In genomic region chr15:5145196-5145945, GRCm38 (mm10) we compare ENCODE assay signal across 8 mouse cellular contexts. TPM values are rescaled to one million over a fixed set of nuclear protein-coding genes. Genes with fewer than 3 reads are reported as not detected.
A peak's percentile ranks its signal among the peaks of the same experiment; 100 is the strongest.
DNase-seq lines count a peak whose midpoint lies in the region; ATAC-seq and TF ChIP-seq lines count a peak whose summit lies in the region.

No protein-coding gene starts in this region.

- H3K4me1 ChIP-seq in limb, embryonic 14.5 days (ENCODE audit: control insufficient read depth, insufficient read depth, low read length), result peaks cover 21% of the 10 kb centered on the region
- no peaks in the 10 kb centered on the region for H3K4me1 ChIP-seq in thymus, adult 2 months (replicated peaks; ENCODE audit: control insufficient read depth, insufficient read depth, low read length)

- 43% methylated on average over 9 of the region's 9 CpGs for WGBS in limb, embryonic 14.5 days
- 89% methylated on average over 9 of the region's 9 CpGs for WGBS in thymus, adult 2 months

- TF ChIP-seq CTCF in thymus, adult 2 months (IDR thresholded peaks at IDR 0.05; ENCODE audit: borderline replicate concordance, control insufficient read depth, extremely low read depth, insufficient read depth, low read length, poor library complexity), result no peak

- DNase-seq in adrenal gland, adult 2 months, result peak; percentile 12
- DNase-seq in adrenal gland, adult 18-20 months (ENCODE audit: low spot score in 2 of 2), result no peak
- DNase-seq in 3134 (ENCODE audit: extremely low read depth, insufficient read length, low spot score), result peak; percentile 48
- no peak for DNase-seq in limb, embryonic 14.5 days (ENCODE audit: low spot score)
- DNase-seq in urinary bladder, postnatal 14 days (ENCODE audit: low spot score), result no peak
- no peak for DNase-seq in thymus, adult 2 months
- no peak for DNase-seq in spleen, postnatal 36 days (ENCODE audit: low spot score in 2 of 2)

- no peak for TF ChIP-seq POLR2A in limb, embryonic 14.5 days (IDR thresholded peaks at IDR 0.05; ENCODE audit: borderline replicate concordance, extremely low read depth, insufficient read depth, insufficient read length)
- no peak for TF ChIP-seq POLR2A in thymus, adult 2 months (IDR thresholded peaks at IDR 0.05; ENCODE audit: control insufficient read depth, extremely low read depth, insufficient read depth, low read length, poor library complexity)

- H3K27ac ChIP-seq in limb, embryonic 14.5 days (replicated peaks; ENCODE audit: low read depth, low read length), result no peak overlapping the region
- H3K27ac ChIP-seq in thymus, adult 2 months (ENCODE audit: control insufficient read depth, insufficient read depth, low read length), result no peak overlapping the region

- H3K27me3 ChIP-seq in limb, embryonic 14.5 days (ENCODE audit: control insufficient read depth, insufficient read depth, low read length), result no peaks in the 10 kb centered on the region
- H3K27me3 ChIP-seq in thymus, adult 2 months (ENCODE audit: control insufficient read depth, insufficient read depth, low read length), result no peaks in the 10 kb centered on the region

- no peaks in the 10 kb centered on the region for H3K9me3 ChIP-seq in limb, embryonic 14.5 days (ENCODE audit: control insufficient read depth, low read length)

- H3K4me2 ChIP-seq in limb, embryonic 14.5 days (replicated peaks; ENCODE audit: low read depth, low read length, severe bottlenecking), result peak overlapping the region; percentile 50

- no peaks in the 10 kb centered on the region for H3K36me3 ChIP-seq in limb, embryonic 14.5 days (ENCODE audit: control insufficient read depth, insufficient read depth, low read length)
- no peaks in the 10 kb centered on the region for H3K36me3 ChIP-seq in thymus, adult 2 months (ENCODE audit: control insufficient read depth, insufficient read depth, low read length)

- 0 out of 2 replicates have a peak, but pooled peaks have one; percentile 21 for ATAC-seq in erythroid progenitor cell, adult 5-6 weeks (replicated peaks; ENCODE audit: low FRiP score, poor library complexity, severe bottlenecking)
- no peak for ATAC-seq in limb, embryonic 14.5 days (ENCODE audit: low FRiP score, low read depth)

- H3K4me3 ChIP-seq in limb, embryonic 14.5 days (replicated peaks; ENCODE audit: low read length), result peak overlapping the region; percentile 86
- H3K4me3 ChIP-seq in thymus, adult 2 months (ENCODE audit: control insufficient read depth, insufficient read depth, low read length), result no peak overlapping the region

- no peak overlapping the region for H3K9ac ChIP-seq in limb, embryonic 14.5 days (ENCODE audit: low read depth, low read length, severe bottlenecking)

RNA-seq across cellular contexts. Expression of gene Prkaa1, which starts 1.7 kb away (rescaled TPM):
- 10 to 100 TPM; 36.9 to 38.7 TPM for total RNA-seq in adrenal gland, adult 2 months (2021)
- 1.8 TPM in 2 replicates for polyA plus RNA-seq in adrenal gland, adult 2 months (2012; rRNA removed)
- 10 to 100 TPM; 31.8 to 36.3 TPM for total RNA-seq in adrenal gland, adult 18-20 months (2021)
- total RNA-seq in erythroid progenitor cell, adult 5-6 weeks (2015; ENCODE audit: low replicate concordance), result 44.3 and 51.6 TPM in 2 replicates
- 19.4 and 20.3 TPM in 2 replicates for total RNA-seq in erythroid progenitor cell, adult 5-6 weeks (2017; ENCODE audit: low replicate concordance)
- polyA plus RNA-seq in limb, embryonic 14.5 days (2012; rRNA removed), result 13.4 and 13.5 TPM in 2 replicates
- polyA plus RNA-seq in limb, embryonic 14.5 days (2014; fragmentation: Nextera tagmentation; extraction: Ambion mirVana), result 17.7 and 20.4 TPM in 2 replicates
- polyA plus RNA-seq in thymus, adult 2 months (2012; rRNA removed), result 3.9 and 4.7 TPM in 2 replicates

RNA-seq across cellular contexts. Expression of gene Rpl37, which starts 28.9 kb away (rescaled TPM):
- 100 to 1,000 TPM; 429 to 443 TPM for total RNA-seq in adrenal gland, adult 2 months (2021)
- polyA plus RNA-seq in adrenal gland, adult 2 months (2012; rRNA removed), result 119 and 130 TPM in 2 replicates
- 100 to 1,000 TPM; 365 to 475 TPM for total RNA-seq in adrenal gland, adult 18-20 months (2021)
- total RNA-seq in erythroid progenitor cell, adult 5-6 weeks (2015; ENCODE audit: low replicate concordance), result 257 and 311 TPM in 2 replicates
- 233 and 410 TPM in 2 replicates for total RNA-seq in erythroid progenitor cell, adult 5-6 weeks (2017; ENCODE audit: low replicate concordance)
- polyA plus RNA-seq in limb, embryonic 14.5 days (2012; rRNA removed), result 1,000 and 1,908 TPM in 2 replicates
- 812 and 865 TPM in 2 replicates for polyA plus RNA-seq in limb, embryonic 14.5 days (2014; fragmentation: Nextera tagmentation; extraction: Ambion mirVana)
- polyA plus RNA-seq in thymus, adult 2 months (2012; rRNA removed), result 718 and 831 TPM in 2 replicates

RNA-seq across cellular contexts. Expression of gene Card6, which starts 37.0 kb away (rescaled TPM):
- total RNA-seq in adrenal gland, adult 2 months (2021), result 1 to 10 TPM; 7.7 to 8.6 TPM
- 1.0 and 1.4 TPM in 2 replicates for polyA plus RNA-seq in adrenal gland, adult 2 months (2012; rRNA removed)
- 1 to 10 TPM; 6.6 to 6.7 TPM for total RNA-seq in adrenal gland, adult 18-20 months (2021)
- 4.2 and 9.4 TPM in 2 replicates for total RNA-seq in erythroid progenitor cell, adult 5-6 weeks (2015; ENCODE audit: low replicate concordance)
- 0.64 and 1.9 TPM in 2 replicates for total RNA-seq in erythroid progenitor cell, adult 5-6 weeks (2017; ENCODE audit: low replicate concordance)
- polyA plus RNA-seq in limb, embryonic 14.5 days (2012; rRNA removed), result 0.76 and 0.98 TPM in 2 replicates
- polyA plus RNA-seq in limb, embryonic 14.5 days (2014; fragmentation: Nextera tagmentation; extraction: Ambion mirVana), result 0.54 and 1.3 TPM in 2 replicates
- polyA plus RNA-seq in thymus, adult 2 months (2012; rRNA removed), result 4.1 and 4.3 TPM in 2 replicates

RNA-seq across cellular contexts. Expression of gene Ttc33, which starts 40.0 kb away (rescaled TPM):
- 10 to 100 TPM; 52.5 to 63.2 TPM for total RNA-seq in adrenal gland, adult 2 months (2021)
- 0.66 and 1.2 TPM in 2 replicates for polyA plus RNA-seq in adrenal gland, adult 2 months (2012; rRNA removed)
- total RNA-seq in adrenal gland, adult 18-20 months (2021), result 10 to 100 TPM; 37.4 to 51.1 TPM
- total RNA-seq in erythroid progenitor cell, adult 5-6 weeks (2015; ENCODE audit: low replicate concordance), result 1.7 and 9.4 TPM in 2 replicates
- 4.8 and 11.4 TPM in 2 replicates for total RNA-seq in erythroid progenitor cell, adult 5-6 weeks (2017; ENCODE audit: low replicate concordance)
- 11.6 and 19.0 TPM in 2 replicates for polyA plus RNA-seq in limb, embryonic 14.5 days (2012; rRNA removed)
- polyA plus RNA-seq in limb, embryonic 14.5 days (2014; fragmentation: Nextera tagmentation; extraction: Ambion mirVana), result 38.4 and 43.0 TPM in 2 replicates
- 3.8 and 4.9 TPM in 2 replicates for polyA plus RNA-seq in thymus, adult 2 months (2012; rRNA removed)

Comparison
In these comparisons a context has a peak if more than half of its experiments do, and no peak if none do; other contexts are left out.
1. DNase-seq: peak in adrenal gland, adult 2 months (single experiment) and 3134 (single experiment); none in adrenal gland, adult 18-20 months (0 of 2), limb, embryonic 14.5 days (single experiment), urinary bladder, postnatal 14 days (single experiment), thymus, adult 2 months (single experiment) and spleen, postnatal 36 days (0 of 2).